Mouse (Mus musculus) gastrocnemius, adult 2 months (tissue): ENCODE results near the gene Metap1d. TPM values are rescaled to one million over a fixed set of nuclear protein-coding genes. Genes with fewer than 3 reads are reported as not detected.

Source experiments
- DNase-seq: peaks from one replicate; pipeline ENCODE4 v3.0.0; 2022
- H3K27ac ChIP-seq: fragments of 200-600 bp; 2 replicates; pipeline ENCODE4 v1.8.1; 2022; ENCODE audit warnings: mild to moderate bottlenecking
- H3K4me3 ChIP-seq: fragments of 200-600 bp; 2 replicates; pipeline ENCODE4 v1.8.1; 2022; ENCODE audit warnings: mild to moderate bottlenecking, moderate library complexity
- CTCF ChIP-seq: fragments of 200-600 bp; IDR thresholded peaks from 2 replicates; pipeline ENCODE4 v1.8.1; 2022; ENCODE audit warnings: antibody characterized with exemption, mild to moderate bottlenecking, moderate library complexity
- intact Hi-C: fragments of 180-260 bp; cut with DNase I; formaldehyde crosslinking; loops from one replicate; pipeline ENCODE4 v1.15.1; 2025
- long read RNA-seq, 2 experiments: library from polyadenylated mRNA; stranded (forward); transcript quantifications; one replicate each; pipeline ENCODE4 v2.0.0; 2021
- total RNA-seq, 2 experiments: library from RNA; stranded (reverse); gene quantifications; 2 replicates each; pipeline ENCODE4 v1.2.3; 2021

The Metap1d gene
- 10 to 100 TPM; 29.0 to 32.8 TPM for total RNA-seq
- long read RNA-seq, experiment 1, transcript Metap1d-201 (10 exons, 1,321 nt) = major isoform, 36 of 51 reads
- long read RNA-seq, experiment 1, partial matches to known transcripts = 2 of 51 reads
- long read RNA-seq, experiment 1, other reads (novel, unspliced or antisense) = 9 of 51 reads
- long read RNA-seq, experiment 2, transcript Metap1d-201 (10 exons, 1,321 nt) = major isoform, 38 of 59 reads
- long read RNA-seq, experiment 2, partial matches to known transcripts = 5 of 59 reads
- long read RNA-seq, experiment 2, other reads (novel, unspliced or antisense) = 14 of 59 reads

GRCm38 (mm10) chr2:71453161-71453916 lies at the start of gene Metap1d:
TSS of gene Metap1d (plus strand) at chr2:71453276.
- peak; percentile 97 for DNase-seq
- TF ChIP-seq CTCF = peak; percentile 14; the same call in 1 of the 2 replicates
- H3K4me3 ChIP-seq = peak within 1 kb of the TSS; percentile 82
- intact Hi-C loops = loop anchor here (5.0 kb wide), 1 partner anchor 66 kb away; the partner anchor contains the start of gene Hat1
- H3K27ac ChIP-seq = peak within 1 kb of the TSS; percentile 84

DNA sequence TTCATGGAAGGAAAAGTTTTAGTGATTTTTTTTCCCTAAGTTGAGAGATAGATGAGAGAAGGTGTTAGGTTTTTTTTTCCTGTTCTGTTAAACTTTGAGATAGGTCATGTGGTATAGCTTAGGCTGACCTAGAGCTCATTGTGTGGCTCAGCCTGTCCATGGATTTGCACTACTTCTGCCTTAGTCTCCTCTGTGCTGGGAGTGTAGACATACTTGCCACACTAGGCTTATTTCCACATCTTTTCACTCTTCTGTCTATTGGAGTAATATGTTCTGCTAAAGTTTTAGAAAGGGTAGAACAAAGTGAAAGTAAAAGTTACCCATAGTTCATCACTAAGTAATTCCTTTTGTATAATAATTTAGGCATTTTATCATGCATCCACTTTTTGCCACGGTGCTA lies 47.5 kb upstream of the Metap1d start:
- no peak for DNase-seq
- Histone ChIP-seq H3K4me3 (no peak overlapping the region), H3K27ac (no peak overlapping the region)
- intact Hi-C loops = no loop called here
- no peak for TF ChIP-seq CTCF

DNA sequence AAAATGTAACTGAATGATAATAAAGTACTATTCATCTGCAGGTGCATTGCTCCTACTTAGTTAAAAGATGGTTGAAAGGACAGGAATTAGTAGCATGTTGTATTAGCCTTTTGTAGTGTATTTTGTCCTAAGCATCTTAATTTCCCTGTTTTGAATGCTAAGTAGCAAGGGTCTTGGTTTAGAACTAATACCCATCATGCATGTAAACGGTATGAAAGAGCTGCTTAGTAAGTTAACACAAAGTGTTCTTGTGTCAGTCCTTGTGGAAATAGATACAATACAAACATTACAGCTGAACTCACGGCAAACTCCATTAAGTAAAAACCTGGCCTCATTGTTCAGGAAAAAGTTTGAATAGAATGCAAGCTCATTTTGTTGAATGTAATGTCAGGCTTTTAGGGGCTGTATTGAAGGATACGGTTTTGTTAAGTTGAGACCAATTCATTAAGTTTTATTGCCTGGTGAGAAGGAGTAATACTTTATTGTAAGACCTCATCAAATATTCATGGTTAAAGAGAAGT lies 34.3 kb upstream of the Metap1d start:
- Histone ChIP-seq H3K27ac (no peak overlapping the region), H3K4me3 (no peak overlapping the region)
- intact Hi-C loops = no loop called here
- no peak for TF ChIP-seq CTCF
- DNase-seq = no peak

- intact Hi-C loops = no loop called here
- H3K27ac ChIP-seq = no peak overlapping the region
- no peak for DNase-seq
- no peak overlapping the region for H3K4me3 ChIP-seq
- TF ChIP-seq CTCF = no peak
Measured at GRCm38 (mm10) chr2:71419408-71419807, 33.7 kb upstream of the Metap1d start.

- DNase-seq = no peak
- Histone ChIP-seq H3K27ac (no peak overlapping the region), H3K4me3 (no peak overlapping the region)
- TF ChIP-seq CTCF = no peak
- intact Hi-C loops = no loop called here
Measured at GRCm38 (mm10) chr2:71420895-71421425, 32.1 kb upstream of the Metap1d start.

- intact Hi-C loops = no loop called here
- DNase-seq = no peak
- Histone ChIP-seq H3K4me3 (no peak overlapping the region), H3K27ac (no peak overlapping the region)
- TF ChIP-seq CTCF = no peak
Measured at GRCm38 (mm10) chr2:71424545-71424944, 28.5 kb upstream of the Metap1d start.

DNA sequence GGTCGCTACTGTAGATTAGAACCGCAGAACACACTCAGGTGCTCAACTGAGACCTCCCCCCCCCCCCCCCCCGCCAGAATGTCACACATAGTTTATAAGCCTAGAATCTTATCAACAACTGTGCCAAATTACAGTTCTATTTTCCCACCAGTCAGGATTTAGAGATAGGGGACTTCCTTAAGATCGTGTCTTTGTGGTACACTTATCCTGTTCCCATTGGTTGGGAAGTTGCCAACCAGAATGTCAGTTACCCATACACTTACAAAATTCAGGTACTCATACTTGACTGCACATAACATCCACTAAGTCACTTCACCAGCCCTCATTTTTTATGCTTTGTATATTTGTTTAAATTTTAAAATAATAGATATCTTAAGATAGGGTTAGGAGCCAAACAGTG lies 17.6 kb upstream of the Metap1d start:
- no peak for DNase-seq
- Histone ChIP-seq H3K4me3 (no peak overlapping the region), H3K27ac (no peak overlapping the region)
- no peak for TF ChIP-seq CTCF
- intact Hi-C loops = no loop called here

- H3K27ac ChIP-seq = no peak overlapping the region
- intact Hi-C loops = no loop called here
- DNase-seq = no peak
- H3K4me3 ChIP-seq = no peak overlapping the region
- no peak for TF ChIP-seq CTCF
Measured at GRCm38 (mm10) chr2:71443376-71443775, 9.7 kb upstream of the Metap1d start.

DNA sequence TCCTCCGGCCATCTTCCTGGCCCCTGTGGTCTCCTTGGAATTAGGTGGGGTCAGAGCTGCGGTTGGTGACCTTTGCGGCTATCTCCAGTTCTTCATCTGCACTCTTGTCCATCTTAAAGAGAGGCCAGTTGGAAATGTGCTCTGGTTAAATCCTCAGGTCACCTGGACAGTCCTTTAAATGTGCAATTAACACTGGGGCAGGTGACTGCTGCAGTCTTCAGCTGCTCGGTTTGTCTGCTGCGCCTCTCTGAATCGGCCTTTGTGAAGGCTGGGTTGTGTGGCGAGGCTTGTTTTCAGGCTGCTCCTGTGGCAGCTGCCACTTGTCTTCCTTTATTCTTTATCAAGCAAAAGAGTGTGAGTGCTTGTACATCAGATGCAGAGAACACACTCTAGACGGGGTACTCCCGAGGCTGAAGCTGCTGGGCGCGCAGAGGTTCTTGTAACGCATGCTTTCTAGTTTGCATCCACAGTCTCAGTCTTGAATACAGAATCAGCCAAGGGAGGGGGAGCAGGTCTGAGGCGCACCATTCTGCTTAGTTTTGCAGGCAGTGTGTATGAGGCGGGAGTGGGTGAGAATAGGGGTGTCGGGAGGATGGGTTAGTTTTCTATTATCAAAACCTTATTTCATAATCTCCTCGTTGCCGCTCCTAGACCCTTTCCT lies 7.4 kb upstream of the Metap1d start:
- no peak for TF ChIP-seq CTCF
- intact Hi-C loops = no loop called here
- no peak overlapping the region for H3K4me3 ChIP-seq
- no peak for DNase-seq
- no peak overlapping the region for H3K27ac ChIP-seq

- no peak for DNase-seq
- TF ChIP-seq CTCF = no peak
- H3K4me3 ChIP-seq = no peak overlapping the region
- no peak overlapping the region for H3K27ac ChIP-seq
- intact Hi-C loops = loop anchor here (5.0 kb wide), 1 partner anchor 62 kb away; the partner anchor contains the start of gene Hat1
Measured at GRCm38 (mm10) chr2:71449604-71450003, 3.5 kb upstream of the Metap1d start.

DNA sequence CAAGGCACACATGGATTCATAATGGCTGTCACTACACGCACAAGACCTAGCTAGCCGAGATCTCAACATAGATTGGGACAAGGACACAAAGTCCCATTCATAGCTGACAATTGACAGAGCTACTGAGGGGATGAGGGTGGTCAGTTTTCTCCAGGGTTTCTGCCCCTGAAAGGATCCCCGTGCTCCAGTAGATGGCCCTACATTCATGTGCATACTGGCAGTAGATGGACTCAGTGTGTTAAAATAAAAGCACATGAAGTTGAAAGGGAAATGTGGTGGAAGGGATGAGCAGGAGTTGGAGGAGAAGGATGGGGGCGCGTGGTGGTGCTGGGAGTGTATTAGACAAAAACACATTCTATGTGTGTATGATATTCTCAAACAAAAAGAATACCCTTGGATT lies 1.3 kb upstream of the Metap1d start:
- no peak overlapping the region for H3K27ac ChIP-seq
- DNase-seq = no peak
- no peak for TF ChIP-seq CTCF
- intact Hi-C loops = loop anchor here (5.0 kb wide), 1 partner anchor 64 kb away; the partner anchor contains the start of gene Hat1
- H3K4me3 ChIP-seq = no peak overlapping the region

DNA sequence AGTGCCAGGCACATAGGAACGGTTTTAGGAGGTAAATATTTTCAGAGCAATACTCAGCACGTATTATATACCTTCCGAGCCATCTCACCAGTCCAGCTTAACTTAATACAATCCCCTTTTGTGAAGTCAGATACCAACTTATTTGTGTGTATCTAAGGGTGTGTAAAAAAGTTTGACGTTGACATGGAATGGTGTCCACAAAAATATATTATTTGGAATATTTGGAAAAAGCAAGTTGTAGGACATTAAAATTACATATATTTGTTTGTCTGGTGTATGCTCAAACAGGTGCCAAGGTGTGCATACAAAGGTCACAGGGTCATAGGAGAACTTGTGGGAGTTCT lies 813 bp downstream of the Metap1d start:
- no peak for TF ChIP-seq CTCF
- no peak for DNase-seq
- Histone ChIP-seq H3K27ac (peak overlapping the region; percentile 84; the same call in 1 of the 2 replicates), H3K4me3 (peak overlapping the region; percentile 82)
- intact Hi-C loops = loop anchor here (5.0 kb wide), 1 partner anchor 67 kb away; the partner anchor contains the start of gene Hat1
